Mouse (Mus musculus) spleen, adult 2 months (tissue): ENCODE results near the gene Nup107.

Experiments
- CTCF ChIP-seq: fragments of 200-500 bp; IDR thresholded peaks from 2 replicates; pipeline ENCODE4 v1.5.1; 2011; ENCODE audit warnings: mild to moderate bottlenecking, inconsistent platforms; ENCODE audit not compliant: insufficient read depth, insufficient read length, insufficient replicate concordance; ENCODE audit errors: extremely low read depth
- POLR2A ChIP-seq: fragments of 200-500 bp; IDR thresholded peaks from 2 replicates; pipeline ENCODE4 v1.6.1; 2011; ENCODE audit warnings: low read depth, low read length, inconsistent platforms

GRCm38 (mm10) chr10:117738928-117739647, 53.4 kb downstream of the Nup107 start:
- TF ChIP-seq CTCF (no peak), POLR2A (no peak)
